Mouse (Mus musculus) intestine, postnatal 0 days (tissue): Measurements from ENCODE around the gene Tmem245. TPM values are rescaled to one million over a fixed set of nuclear protein-coding genes. Genes with fewer than 3 reads are reported as not detected.

Source experiments
- ATAC-seq: fragments of 200-750 bp; cut with Nextera tagmentation; 2 replicates; pipeline ENCODE4 v1.8.0; 2017; ENCODE audit warnings: mild to moderate bottlenecking, moderate TSS enrichment, moderate library complexity
- H3K27ac ChIP-seq: fragments of 300-500 bp; sonication (generic); 2 replicates; pipeline ENCODE4 v1.5.1; 2014; ENCODE audit warnings: mild to moderate bottlenecking, low read depth, low read length, moderate library complexity
- H3K27me3 ChIP-seq: fragments of 300-500 bp; sonication (generic); replicated peaks from 2 replicates; pipeline ENCODE4 v1.6.1; 2014; ENCODE audit warnings: low read length, mixed read lengths; ENCODE audit not compliant: control insufficient read depth, insufficient read depth
- H3K36me3 ChIP-seq: fragments of 300-500 bp; sonication (generic); 2 replicates; pipeline ENCODE4 v1.6.1; 2014; ENCODE audit warnings: mild to moderate bottlenecking, moderate library complexity; ENCODE audit not compliant: control insufficient read depth, insufficient read depth
- H3K4me1 ChIP-seq: fragments of 300-500 bp; sonication (generic); replicated peaks from 2 replicates; pipeline ENCODE4 v1.6.1; 2014; ENCODE audit warnings: antibody characterized with exemption, low read length, mixed read lengths; ENCODE audit not compliant: control insufficient read depth, insufficient read depth
- H3K4me2 ChIP-seq: fragments of 300-500 bp; sonication (generic); replicated peaks from 2 replicates; pipeline ENCODE4 v1.6.1; 2014; ENCODE audit warnings: low read depth, mild to moderate bottlenecking, moderate library complexity
- H3K4me3 ChIP-seq: fragments of 300-500 bp; sonication (generic); 2 replicates; pipeline ENCODE4 v1.5.1; 2014; ENCODE audit warnings: low read depth, low read length
- H3K9ac ChIP-seq: fragments of 300-500 bp; sonication (generic); 2 replicates; pipeline ENCODE4 v1.6.1; 2014; ENCODE audit warnings: mild to moderate bottlenecking, low read depth, low read length
- H3K9me3 ChIP-seq: fragments of 300-500 bp; sonication (generic); 2 replicates; pipeline ENCODE4 v1.6.1; 2016; ENCODE audit warnings: mixed run types; ENCODE audit not compliant: control insufficient read depth
- CTCF ChIP-seq: sonication (generic); IDR thresholded peaks from 2 replicates; pipeline ENCODE4 v1.5.1; 2016; ENCODE audit warnings: low read depth, mild to moderate bottlenecking, control low read depth, antibody characterized with exemption, moderate library complexity
- WGBS: fragments of 180-500 bp; shearing (Covaris S2); extraction: QIAGEN DNeasy Blood & Tissue Kit; methylation state at CpG from one replicate; pipeline ENCODE4 v1.1.7; 2014; 5-methylcytosine and 5-hydroxymethylcytosine counted together
- polyA plus RNA-seq: library from polyadenylated mRNA; unstranded; fragments of >200 nt; fragmentation: Nextera tagmentation; extraction: Ambion mirVana; gene quantifications from 2 replicates; pipeline ENCODE4 v1.2.1, GENCODE M21; 2015

The Tmem245 gene
- polyA plus RNA-seq, 1 experiment from 2014 or later: 3.3 TPM

DNA sequence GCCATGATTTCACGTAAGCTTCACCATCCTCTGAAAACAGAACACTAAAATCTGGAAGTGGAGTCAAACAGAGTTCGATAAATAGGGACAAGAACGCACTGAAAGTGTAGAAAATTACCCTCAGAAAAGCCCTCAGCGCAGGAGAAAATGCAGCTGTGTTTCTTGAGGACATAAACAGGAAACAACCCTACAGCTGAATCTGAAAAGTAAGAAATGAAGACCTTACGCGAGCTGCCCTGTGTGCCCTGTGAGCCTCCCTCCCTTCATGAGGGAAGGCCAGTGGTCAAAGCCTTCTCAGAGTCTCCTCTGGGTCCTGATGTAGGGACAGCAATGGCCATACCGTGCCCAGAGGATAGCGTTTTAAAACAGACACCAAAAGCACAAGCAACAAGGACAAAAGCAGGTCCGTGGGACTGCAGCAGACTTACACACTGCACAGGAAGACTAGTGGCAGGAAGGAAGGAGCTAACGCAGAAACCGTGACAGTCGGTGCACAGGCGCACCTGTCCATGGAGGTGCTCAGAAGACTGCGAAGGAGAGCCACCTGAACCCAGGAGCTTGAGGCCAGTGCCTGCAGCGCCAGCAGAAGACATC is 31.4 kb downstream of the Tmem245 start:
- 82% methylated on average over 15 of the region's 15 CpGs for WGBS
- H3K36me3 ChIP-seq: peaks cover 53% of the 10 kb centered on the region
- no peak for TF ChIP-seq CTCF
- H3K27ac ChIP-seq: no peak overlapping the region
- H3K27me3 ChIP-seq: no peaks in the 10 kb centered on the region
- ATAC-seq: no peak
- no peaks in the 10 kb centered on the region for H3K4me1 ChIP-seq
- H3K4me3 ChIP-seq: no peak overlapping the region
- H3K9ac ChIP-seq: no peak overlapping the region
- no peak overlapping the region for H3K4me2 ChIP-seq
- H3K9me3 ChIP-seq: no peaks in the 10 kb centered on the region

DNA sequence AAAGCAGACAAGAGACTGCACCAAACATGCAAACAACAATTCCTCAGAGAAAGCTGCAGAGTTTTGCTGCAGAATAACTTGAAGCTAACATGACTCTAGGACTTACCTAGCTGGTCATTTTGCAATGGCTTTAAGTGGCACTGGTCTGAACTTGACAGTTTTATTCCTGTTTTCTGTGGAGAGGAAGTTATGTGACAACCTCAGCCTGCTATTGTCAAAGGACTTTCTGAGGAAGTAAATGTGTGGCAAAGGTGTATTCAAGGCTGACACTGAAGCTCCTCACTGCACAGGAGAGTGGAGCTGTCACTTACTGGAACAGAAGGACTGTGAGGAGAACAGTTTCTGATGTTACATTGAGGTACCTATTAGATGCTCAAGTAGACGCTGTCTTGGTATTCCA is 32.5 kb downstream of the Tmem245 start:
- H3K27ac ChIP-seq: no peak overlapping the region
- ATAC-seq: no peak
- H3K36me3 ChIP-seq: peaks cover 63% of the 10 kb centered on the region
- TF ChIP-seq CTCF: no peak
- H3K4me3 ChIP-seq: no peak overlapping the region
- no peak overlapping the region for H3K4me2 ChIP-seq
- 89% methylated on average over 1 of the region's 1 CpGs for WGBS
- H3K27me3 ChIP-seq: no peaks in the 10 kb centered on the region
- H3K9me3 ChIP-seq: no peaks in the 10 kb centered on the region
- no peak overlapping the region for H3K9ac ChIP-seq
- H3K4me1 ChIP-seq: no peaks in the 10 kb centered on the region

DNA sequence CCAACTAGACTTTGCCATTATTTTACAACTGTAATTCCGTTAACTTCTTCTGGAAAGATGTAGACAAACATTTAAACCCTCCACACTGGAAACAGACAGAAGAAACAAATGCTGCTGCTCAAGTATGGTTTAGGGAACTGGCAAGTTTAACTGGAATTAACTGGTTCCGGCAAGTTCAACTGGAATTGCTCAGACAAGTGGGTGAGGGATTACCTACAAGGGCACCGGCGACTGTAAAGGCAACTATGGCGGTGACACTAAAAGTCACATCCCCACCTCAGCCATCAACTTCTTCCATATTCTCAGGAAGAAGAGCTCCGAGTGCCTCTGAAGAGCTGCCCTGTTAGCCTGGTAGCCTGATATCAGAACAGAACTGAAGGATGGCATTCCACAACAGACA is 32.9 kb downstream of the Tmem245 start:
- WGBS: 84% methylated on average over 6 of the region's 6 CpGs
- no peak overlapping the region for H3K4me2 ChIP-seq
- TF ChIP-seq CTCF: no peak
- H3K27ac ChIP-seq: no peak overlapping the region
- ATAC-seq: no peak
- no peak overlapping the region for H3K4me3 ChIP-seq
- no peaks in the 10 kb centered on the region for H3K9me3 ChIP-seq
- peaks cover 67% of the 10 kb centered on the region for H3K36me3 ChIP-seq
- H3K9ac ChIP-seq: no peak overlapping the region
- H3K4me1 ChIP-seq: no peaks in the 10 kb centered on the region
- no peaks in the 10 kb centered on the region for H3K27me3 ChIP-seq

DNA sequence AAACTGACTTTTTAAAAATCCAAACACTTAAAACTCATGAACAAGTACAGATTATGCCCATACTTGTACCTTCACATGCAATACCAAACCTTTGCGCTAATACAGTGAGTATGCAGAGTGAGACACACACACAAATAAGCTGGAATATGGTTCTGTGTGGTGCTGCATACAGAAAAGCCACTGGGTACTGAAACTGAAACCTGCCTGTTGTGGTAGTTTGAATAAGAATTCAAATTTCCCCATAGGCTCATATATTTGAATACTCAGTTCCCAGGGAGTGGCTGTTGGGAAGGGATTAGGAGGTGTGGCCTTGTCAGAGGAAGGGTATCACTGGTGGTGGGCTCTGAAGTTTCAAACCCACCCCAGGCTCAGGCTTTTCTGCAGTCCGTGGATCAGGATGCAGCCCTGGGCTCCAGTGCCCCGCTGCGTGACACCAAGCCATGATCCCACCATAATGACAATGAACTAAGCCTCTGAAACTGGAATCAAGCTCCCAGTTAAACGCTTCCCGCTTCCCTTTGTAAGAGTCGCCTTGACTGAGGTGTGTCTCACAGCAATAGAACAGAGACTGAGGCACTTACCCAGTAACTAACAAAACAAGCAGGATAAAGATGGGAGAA is 34.7 kb downstream of the Tmem245 start:
- no peak overlapping the region for H3K4me2 ChIP-seq
- H3K9ac ChIP-seq: no peak overlapping the region
- no peaks in the 10 kb centered on the region for H3K27me3 ChIP-seq
- H3K9me3 ChIP-seq: no peaks in the 10 kb centered on the region
- ATAC-seq: no peak
- peaks cover 71% of the 10 kb centered on the region for H3K36me3 ChIP-seq
- no peak overlapping the region for H3K4me3 ChIP-seq
- TF ChIP-seq CTCF: no peak
- no peak overlapping the region for H3K27ac ChIP-seq
- 94% methylated on average over 7 of the region's 7 CpGs for WGBS
- H3K4me1 ChIP-seq: no peaks in the 10 kb centered on the region

DNA sequence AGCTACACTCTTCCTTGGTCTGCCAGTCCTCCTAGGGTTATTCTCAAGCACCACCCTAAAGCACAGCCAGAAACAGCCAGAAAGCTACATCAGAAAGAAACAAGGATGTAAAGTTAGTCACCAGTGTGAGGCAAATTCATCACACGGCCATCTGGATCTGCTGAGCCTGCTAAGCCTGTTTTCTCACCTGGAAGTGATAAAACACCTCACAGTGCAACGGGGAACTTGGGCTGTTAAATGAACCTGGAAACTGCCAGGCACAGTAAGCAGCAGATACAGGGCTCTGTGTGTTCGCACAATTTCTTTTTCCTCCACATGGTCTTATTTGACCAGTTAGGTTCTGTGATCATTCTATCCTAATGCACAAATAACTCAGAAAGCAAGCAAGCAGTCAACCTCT is 37.7 kb downstream of the Tmem245 start:
- Histone ChIP-seq H3K9ac (no peak overlapping the region), H3K36me3 (peaks cover 69% of the 10 kb centered on the region), H3K4me2 (no peak overlapping the region), H3K4me3 (no peak overlapping the region), H3K27ac (no peak overlapping the region), H3K9me3 (no peaks in the 10 kb centered on the region), H3K27me3 (no peaks in the 10 kb centered on the region), H3K4me1 (no peaks in the 10 kb centered on the region)
- no peak for ATAC-seq
- TF ChIP-seq CTCF: no peak
- 65% methylated on average over 3 of the region's 3 CpGs for WGBS

DNA sequence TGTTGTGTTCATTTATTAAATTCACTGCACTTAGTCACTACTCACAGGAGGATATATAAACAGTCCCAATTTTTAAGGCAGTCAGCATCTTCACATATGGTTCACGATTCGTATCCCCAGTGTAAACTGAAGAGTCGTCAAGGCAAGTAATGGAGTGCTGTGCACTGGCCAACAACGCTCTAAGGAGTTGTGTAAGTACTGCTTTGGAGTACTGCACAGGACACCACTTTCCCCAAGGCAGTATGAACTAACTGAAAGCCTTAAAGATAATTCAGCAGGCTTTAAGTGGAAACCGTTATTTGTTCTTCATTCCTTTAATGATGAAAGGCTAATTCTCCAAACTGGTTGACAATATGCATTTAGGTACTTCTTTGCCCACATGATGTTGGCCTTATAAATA is 39.6 kb downstream of the Tmem245 start:
- no peak for ATAC-seq
- H3K9ac ChIP-seq: no peak overlapping the region
- no peak for TF ChIP-seq CTCF
- H3K27ac ChIP-seq: no peak overlapping the region
- no peak overlapping the region for H3K4me2 ChIP-seq
- WGBS: 84% methylated on average over 5 of the region's 5 CpGs
- H3K27me3 ChIP-seq: no peaks in the 10 kb centered on the region
- H3K36me3 ChIP-seq: peaks cover 75% of the 10 kb centered on the region
- H3K4me1 ChIP-seq: no peaks in the 10 kb centered on the region
- no peaks in the 10 kb centered on the region for H3K9me3 ChIP-seq
- H3K4me3 ChIP-seq: no peak overlapping the region
